Mouse (Mus musculus) MEL (cell line): ENCODE data around the gene Elmod3.

Experiments used
- CTCF ChIP-seq, 3 experiments: IDR thresholded peaks in 2 of 3; conservative IDR thresholded peaks in 1 of 3; 2 replicates each; pipeline ENCODE4 v1.5.1; 2011 to 2012; ENCODE audit warnings: low read length in 3 of 3, low read depth in 2 of 3, mild to moderate bottlenecking in 2 of 3, improper control_type of control experiment in 1 of 3, inconsistent platforms in 1 of 3, mixed read lengths in 1 of 3, moderate library complexity in 1 of 3; ENCODE audit not compliant: control insufficient read depth in 1 of 3, insufficient read depth in 1 of 3, poor library complexity in 1 of 3, severe bottlenecking in 1 of 3
- E2F4 ChIP-seq: IDR thresholded peaks from 2 replicates; pipeline ENCODE4 v1.6.1; 2011; ENCODE audit warnings: low read depth, low read length, improper control_type of control experiment, borderline replicate concordance
- EP300 ChIP-seq, 2 experiments: IDR thresholded peaks; 2 replicates each; pipeline ENCODE4 v1.6.1; 2011; ENCODE audit warnings: improper control_type of control experiment in 2 of 2, low read length in 2 of 2, low read depth in 1 of 2, mild to moderate bottlenecking in 1 of 2
- GATA1 ChIP-seq: IDR thresholded peaks from 2 replicates; pipeline ENCODE4 v1.6.1; 2011; ENCODE audit warnings: low read depth, low read length, improper control_type of control experiment
- MAZ ChIP-seq: IDR thresholded peaks from 2 replicates; pipeline ENCODE4 v1.6.1; 2012; ENCODE audit warnings: low read depth, mild to moderate bottlenecking, inconsistent platforms, low read length, improper control_type of control experiment

GRCm38 (mm10) chr6:72623661-72624402 lies 25.6 kb upstream of the Elmod3 start:
- TF ChIP-seq GATA1 (no peak), EP300 (IDR thresholded peaks at IDR 0.05; ENCODE audit: low read depth in 1 of 2, low read length in 2 of 2) (no peak), CTCF (IDR thresholded peaks at IDR 0.05 in 2 of 3, conservative IDR thresholded peaks at IDR 0.05 in 1 of 3; ENCODE audit: control insufficient read depth in 1 of 3, insufficient read depth in 1 of 3, low read depth in 2 of 3, low read length in 3 of 3, poor library complexity in 1 of 3, severe bottlenecking in 1 of 3) (no peak), MAZ (no peak), E2F4 (no peak)
